Mouse (Mus musculus) lung, embryonic 14.5 days (tissue): ENCODE results near the gene Glb1l. TPM values are rescaled to one million over a fixed set of nuclear protein-coding genes. Genes with fewer than 3 reads are reported as not detected.

Source experiments
- ATAC-seq: fragments of 200-750 bp; cut with Nextera tagmentation; 2 replicates; pipeline ENCODE4 v1.8.0; 2017; ENCODE audit warnings: mild to moderate bottlenecking, moderate TSS enrichment, moderate library complexity; ENCODE audit not compliant: insufficient read depth
- DNase-seq: peaks from one replicate; pipeline ENCODE4 v3.0.0-alpha.2; 2015
- H3K27ac ChIP-seq: fragments of 300-500 bp; sonication (generic); 2 replicates; pipeline ENCODE4 v1.5.1; 2014; ENCODE audit warnings: low read depth, mild to moderate bottlenecking, moderate library complexity
- H3K27me3 ChIP-seq: fragments of 300-500 bp; sonication (generic); 2 replicates; pipeline ENCODE4 v1.6.1; 2014; ENCODE audit warnings: low read length, control low read depth; ENCODE audit not compliant: insufficient read depth
- H3K36me3 ChIP-seq: fragments of 300-500 bp; sonication (generic); 2 replicates; pipeline ENCODE4 v1.6.1; 2014; ENCODE audit warnings: control low read depth; ENCODE audit not compliant: insufficient read depth
- H3K4me1 ChIP-seq: fragments of 300-500 bp; sonication (generic); 2 replicates; pipeline ENCODE4 v1.6.1; 2014; ENCODE audit warnings: antibody characterized with exemption, control low read depth; ENCODE audit not compliant: insufficient read depth
- H3K4me2 ChIP-seq: fragments of 300-500 bp; sonication (generic); 2 replicates; pipeline ENCODE4 v1.6.1; 2014; ENCODE audit warnings: mild to moderate bottlenecking
- H3K4me3 ChIP-seq: fragments of 300-500 bp; sonication (generic); 2 replicates; pipeline ENCODE4 v1.5.1; 2014; ENCODE audit warnings: low read depth, low read length
- H3K9ac ChIP-seq: fragments of 300-500 bp; sonication (generic); 2 replicates; pipeline ENCODE4 v1.6.1; 2014
- H3K9me3 ChIP-seq: fragments of 300-500 bp; sonication (generic); 2 replicates; pipeline ENCODE4 v1.6.1; 2016; ENCODE audit warnings: low read depth, low read length, control low read depth
- CTCF ChIP-seq: IDR thresholded peaks from 2 replicates; pipeline ENCODE4 v1.5.1; 2016; ENCODE audit warnings: antibody characterized with exemption, low read depth
- WGBS: fragments of 180-500 bp; shearing (Covaris S2); extraction: QIAGEN DNeasy Blood & Tissue Kit; methylation state at CpG from one replicate; pipeline ENCODE4 v1.1.7; 2014; 5-methylcytosine and 5-hydroxymethylcytosine counted together
- polyA plus RNA-seq: library from polyadenylated mRNA; unstranded; fragments of >200 nt; fragmentation: Nextera tagmentation; extraction: Ambion mirVana; gene quantifications from 2 replicates; pipeline ENCODE4 v1.2.1, GENCODE M21; 2014

The Glb1l gene
- polyA plus RNA-seq, 1 experiment from 2014 or later, result 16.0 TPM

DNA sequence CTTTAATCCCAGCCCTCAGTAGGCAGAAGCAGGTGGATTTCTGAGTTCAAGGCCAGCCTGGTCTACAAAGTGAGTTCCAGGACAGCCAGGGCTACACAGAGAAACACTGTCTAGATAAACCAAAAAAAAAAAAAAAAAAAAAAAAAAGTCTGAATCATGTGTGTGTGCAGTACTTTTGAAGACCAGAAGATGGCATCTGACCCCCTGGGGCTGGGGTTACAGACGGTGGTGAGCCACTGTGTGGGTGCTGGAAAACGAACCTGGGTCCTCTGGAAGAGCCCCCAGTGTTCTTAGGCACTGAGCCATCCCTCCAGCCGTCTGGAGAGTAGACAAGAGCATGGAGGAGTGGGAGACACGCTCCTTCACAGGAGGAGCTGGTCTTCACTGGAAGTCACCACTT, 28.5 kb downstream of the Glb1l start:
- Histone ChIP-seq H3K9ac (no peak overlapping the region), H3K9me3 (no peaks in the 10 kb centered on the region), H3K4me3 (no peak overlapping the region), H3K4me2 (no peak overlapping the region), H3K4me1 (no peaks in the 10 kb centered on the region), H3K27me3 (no peaks in the 10 kb centered on the region), H3K27ac (no peak overlapping the region), H3K36me3 (peaks cover 47% of the 10 kb centered on the region)
- DNase-seq (no peak), ATAC-seq (no peak)
- WGBS, result 65% methylated on average over 4 of the region's 4 CpGs
- peak; percentile 20; the same call in 1 of the 2 replicates for TF ChIP-seq CTCF

DNA sequence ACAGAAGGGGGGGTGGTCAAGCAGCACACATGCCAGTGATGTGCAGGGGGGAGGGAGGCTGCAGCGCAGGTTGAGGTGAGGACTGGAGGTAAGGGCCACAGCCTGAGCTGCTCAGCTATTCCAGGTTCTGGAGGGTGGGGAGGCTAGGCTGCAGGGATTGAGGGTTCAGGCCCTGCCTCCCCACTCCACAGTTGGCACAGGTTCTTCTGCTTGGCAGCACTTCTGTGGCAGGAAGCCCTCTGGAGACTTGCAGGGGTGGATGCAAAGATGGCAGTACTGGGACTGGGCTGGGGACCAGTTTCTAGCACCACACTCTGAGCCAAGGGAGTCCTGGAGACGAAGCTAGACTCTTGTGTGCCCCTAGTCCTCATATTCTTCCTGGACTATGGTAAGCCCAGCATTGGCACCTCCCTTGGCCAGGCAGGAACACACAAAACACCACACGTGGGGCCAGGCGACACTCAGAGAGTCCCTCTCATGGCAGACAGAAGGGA, 29.2 kb downstream of the Glb1l start:
- 80% methylated on average over 4 of the region's 4 CpGs for WGBS
- no peak overlapping the region; the same call in 1 of the 2 replicates for H3K9ac ChIP-seq
- H3K9me3 ChIP-seq, result no peaks in the 10 kb centered on the region
- ATAC-seq (no peak), DNase-seq (no peak)
- no peak overlapping the region for H3K4me2 ChIP-seq
- no peaks in the 10 kb centered on the region for H3K4me1 ChIP-seq
- H3K36me3 ChIP-seq, result peaks cover 43% of the 10 kb centered on the region
- no peaks in the 10 kb centered on the region for H3K27me3 ChIP-seq
- no peak overlapping the region for H3K27ac ChIP-seq
- TF ChIP-seq CTCF, result no peak
- H3K4me3 ChIP-seq, result no peak overlapping the region

DNA sequence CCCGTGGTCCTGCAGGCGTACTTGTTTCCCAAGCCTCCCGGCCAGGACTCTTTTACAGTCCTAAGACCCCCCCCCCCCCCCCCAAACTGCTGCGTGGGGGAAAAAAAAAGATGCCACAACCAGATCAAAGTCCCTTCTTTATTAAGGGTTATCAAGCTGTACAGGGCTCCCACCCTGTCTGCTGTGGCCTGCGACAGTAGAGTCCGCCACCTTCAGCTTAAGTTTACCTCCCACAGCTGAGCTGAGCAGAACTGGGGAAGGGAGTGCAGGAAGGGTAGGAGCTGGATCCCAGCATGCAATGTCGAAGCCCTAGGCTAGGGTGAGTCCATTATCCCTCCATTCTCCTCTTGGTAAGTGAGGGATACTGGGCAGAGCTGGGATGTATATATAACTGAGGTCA, 29.9 kb downstream of the Glb1l start:
- 31% methylated on average over 7 of the region's 7 CpGs for WGBS
- H3K27me3 ChIP-seq, result no peaks in the 10 kb centered on the region
- H3K4me1 ChIP-seq, result no peaks in the 10 kb centered on the region
- H3K27ac ChIP-seq, result no peak overlapping the region
- DNase-seq (no peak), ATAC-seq (no peak)
- H3K4me3 ChIP-seq, result peak overlapping the region; percentile 50
- H3K9ac ChIP-seq, result no peak overlapping the region; the same call in 1 of the 2 replicates
- H3K4me2 ChIP-seq, result peak overlapping the region; percentile 75
- no peak for TF ChIP-seq CTCF
- no peaks in the 10 kb centered on the region for H3K9me3 ChIP-seq
- H3K36me3 ChIP-seq, result peaks cover 43% of the 10 kb centered on the region

- no peak for TF ChIP-seq CTCF
- Histone ChIP-seq H3K4me1 (no peaks in the 10 kb centered on the region), H3K36me3 (peaks cover 42% of the 10 kb centered on the region), H3K9ac (peak within 1 kb of the TSS; percentile 38), H3K9me3 (no peaks in the 10 kb centered on the region), H3K4me3 (peak within 1 kb of the TSS; percentile 50), H3K4me2 (peak within 1 kb of the TSS; percentile 75), H3K27ac (peak within 1 kb of the TSS; percentile 3; the same call in 1 of the 2 replicates), H3K27me3 (no peaks in the 10 kb centered on the region)
- 0% methylated on average over 31 of the region's 31 CpGs for WGBS
- ATAC-seq, result peak; percentile 90
- DNase-seq, result peak; percentile 94
Observed at GRCm38 (mm10) chr1:75180105-75180590, 30.5 kb downstream of the Glb1l start, which contains the start of gene Abcb6. Gene Abcb6, minus strand, starts transcription at chr1:75180392.

DNA sequence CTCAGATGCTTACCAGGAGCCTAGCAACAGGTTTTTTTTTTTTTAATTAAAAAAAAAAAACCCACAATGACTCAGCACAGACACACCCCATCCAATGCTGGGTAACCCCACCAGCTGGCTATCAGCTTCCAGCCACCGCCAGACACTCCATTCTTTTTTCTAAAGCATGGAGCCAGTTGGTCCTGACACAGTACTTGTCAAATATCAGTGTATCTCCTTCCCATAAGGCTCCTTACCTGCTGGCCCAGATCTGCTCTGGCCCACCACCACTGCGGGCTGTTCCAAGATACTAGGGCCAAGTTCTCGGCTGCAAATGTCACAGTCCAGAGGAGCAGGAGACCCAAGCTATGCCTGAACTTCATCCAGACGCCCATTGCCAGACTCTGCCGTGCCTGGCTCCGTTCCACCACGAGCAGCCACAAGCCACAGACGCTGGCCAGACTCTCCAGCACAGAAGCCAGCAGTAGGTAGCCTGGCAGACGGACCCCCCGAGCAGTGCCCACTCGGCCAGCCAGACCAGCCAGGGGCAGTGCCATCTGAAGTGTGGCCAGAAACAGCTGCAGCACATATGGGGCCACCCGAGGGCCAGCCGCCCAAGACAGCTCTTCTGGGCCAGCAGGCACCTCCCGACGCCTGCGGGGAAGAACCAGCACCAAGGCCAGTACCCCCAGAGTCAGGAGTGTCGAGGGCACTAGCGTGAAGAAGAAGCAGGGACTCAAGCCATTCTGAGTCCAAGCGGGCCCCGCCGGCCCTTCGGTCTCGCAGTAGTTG, 31.1 kb downstream of the Glb1l start:
- H3K4me3 ChIP-seq, result peak overlapping the region; percentile 50
- H3K9me3 ChIP-seq, result no peaks in the 10 kb centered on the region
- TF ChIP-seq CTCF, result no peak
- DNase-seq, result peak; percentile 51
- WGBS, result 7% methylated on average over 23 of the region's 23 CpGs
- peaks cover 41% of the 10 kb centered on the region for H3K36me3 ChIP-seq
- peak; percentile 57 for ATAC-seq
- peak overlapping the region; percentile 38 for H3K9ac ChIP-seq
- peak overlapping the region; percentile 75 for H3K4me2 ChIP-seq
- no peaks in the 10 kb centered on the region for H3K27me3 ChIP-seq
- H3K27ac ChIP-seq, result peak overlapping the region; percentile 3; the same call in 1 of the 2 replicates
- no peaks in the 10 kb centered on the region for H3K4me1 ChIP-seq

DNA sequence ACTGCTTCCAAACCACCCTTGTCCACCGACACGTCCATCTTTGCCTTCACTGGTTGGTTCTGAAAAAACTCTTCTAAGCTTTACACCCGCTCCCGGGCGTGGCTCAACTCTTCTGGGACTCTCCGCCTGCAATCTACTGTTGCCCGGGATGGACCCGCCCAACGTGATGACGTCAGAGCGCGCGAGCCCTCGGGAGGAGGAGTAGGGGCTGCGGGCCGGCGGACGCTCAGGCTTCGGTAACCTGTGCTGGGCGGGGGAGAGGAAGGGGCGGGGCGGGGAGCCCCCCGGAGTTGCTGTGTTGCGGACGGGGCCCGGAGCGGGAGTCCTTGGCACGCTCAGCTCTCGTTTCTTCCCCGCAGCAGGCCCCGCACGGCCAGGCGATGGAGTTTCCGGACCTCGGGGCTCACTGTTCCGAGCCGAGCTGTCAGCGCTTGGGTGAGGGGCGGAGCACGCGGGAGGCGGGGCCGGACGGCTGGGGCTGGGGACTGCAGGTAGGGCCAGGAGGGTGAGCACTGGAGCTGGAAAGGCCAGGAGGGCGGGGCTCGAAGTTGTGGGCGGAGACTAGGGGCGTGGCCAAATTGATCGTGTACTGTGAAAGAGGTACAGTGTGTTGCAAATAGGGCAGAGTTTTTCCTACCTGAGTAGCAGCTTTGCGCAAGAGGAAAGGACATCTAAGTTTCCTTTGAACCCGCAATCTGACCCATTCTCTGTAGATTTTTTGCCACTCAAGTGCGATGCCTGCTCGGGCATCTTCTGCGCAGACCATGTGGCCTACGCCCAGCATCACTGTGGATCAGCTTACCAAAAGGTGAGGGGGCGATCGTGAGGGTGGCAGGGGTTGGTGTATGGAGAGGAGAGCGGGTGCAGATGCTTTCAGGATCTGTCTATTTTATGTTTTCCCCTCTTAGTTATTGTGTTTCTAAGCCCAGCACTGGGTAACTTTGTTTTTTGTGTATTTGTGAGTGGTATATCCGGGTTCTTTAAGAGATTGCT, 41.8 kb downstream of the Glb1l start, which contains the start of gene Zfand2b:
Zfand2b (plus strand) TSS at position 175 of the 993 bp plus-strand sequence.
- under 1% methylated on average over 59 of the region's 59 CpGs for WGBS
- peak within 1 kb of the TSS; percentile 83 for H3K4me2 ChIP-seq
- H3K4me3 ChIP-seq, result peak within 1 kb of the TSS; percentile 77
- H3K27ac ChIP-seq, result peak within 1 kb of the TSS; percentile 80
- H3K9ac ChIP-seq, result peak within 1 kb of the TSS; percentile 60
- H3K4me1 ChIP-seq, result peaks cover 4% of the 10 kb centered on the region; the same call in 1 of the 2 replicates
- TF ChIP-seq CTCF, result no peak
- DNase-seq (peak; percentile 98), ATAC-seq (peak; percentile 98)
- H3K36me3 ChIP-seq, result peaks cover 38% of the 10 kb centered on the region
- H3K27me3 ChIP-seq, result no peaks in the 10 kb centered on the region
- no peaks in the 10 kb centered on the region for H3K9me3 ChIP-seq
